Mouse (Mus musculus) A20 (cell line): ENCODE measurements around the gene Rnf180.
"Not testable (repeated sequence)": the region's sequence is repeated elsewhere in the genome, so short reads cannot be mapped to it uniquely, and the experiment has no call there.

Experiments used
- DNase-seq: peaks from one replicate; pipeline ENCODE4 v3.0.0-alpha.2; 2011; ENCODE audit warnings: low read depth, low spot score

Rnf180 gene

DNA sequence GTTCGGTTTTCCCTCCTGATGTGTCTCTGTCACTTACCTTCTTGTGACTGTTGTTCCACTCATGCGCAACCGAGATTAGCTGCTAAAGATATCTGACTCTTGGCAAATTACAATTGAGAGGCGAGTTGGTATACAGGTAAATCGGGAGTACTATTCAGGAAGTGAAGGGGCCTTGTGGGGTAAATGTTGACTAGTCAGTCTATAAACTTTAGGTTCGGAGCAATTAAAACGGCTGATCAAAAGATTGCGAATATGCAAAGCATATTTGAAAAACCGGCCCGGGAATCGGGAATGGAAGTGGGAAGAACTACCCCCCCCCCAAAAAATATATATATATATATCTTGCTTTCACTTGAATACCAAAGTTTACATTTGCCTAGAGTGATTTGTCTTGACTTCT is at the start of gene Rnf180:
Rnf180 (minus strand) TSS at position 101 of the 400 bp plus-strand sequence.
- no peak for DNase-seq

DNA sequence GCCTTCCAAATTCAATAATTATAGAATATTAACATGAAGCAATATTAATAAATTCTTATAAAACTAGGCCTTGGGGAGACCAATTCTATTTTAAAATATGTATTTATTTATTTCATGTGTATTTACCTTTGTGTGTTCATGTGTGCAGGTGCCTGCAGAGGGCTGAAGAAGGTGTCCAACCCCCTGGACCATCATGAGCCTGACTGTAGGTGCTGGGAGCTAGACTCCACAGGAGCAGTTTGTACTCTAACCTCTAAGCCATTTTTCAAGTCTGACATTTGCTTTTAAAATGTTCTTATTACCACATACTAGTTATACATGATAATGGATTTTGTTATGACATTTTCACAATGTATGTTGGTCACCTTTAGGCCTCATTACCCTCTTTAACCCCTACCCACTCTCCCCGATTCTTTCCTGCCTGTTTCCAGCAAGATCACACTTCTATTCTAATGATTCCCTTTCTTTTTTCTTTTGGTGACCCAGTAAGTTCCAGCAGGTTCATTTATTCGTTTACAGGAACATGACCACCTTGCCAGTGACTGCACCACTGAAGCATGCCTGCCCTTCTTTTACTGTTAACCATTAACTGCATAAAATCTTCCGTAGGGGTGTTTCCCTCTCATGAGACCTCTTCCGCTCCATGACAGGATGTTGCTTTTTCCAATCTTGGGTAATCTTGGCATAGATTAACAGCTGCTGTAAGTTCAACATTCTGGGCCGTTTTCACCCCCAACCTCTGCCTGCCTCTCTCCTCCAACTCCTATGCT is 36.8 kb upstream of the Rnf180 start:
- no peak for DNase-seq

DNA sequence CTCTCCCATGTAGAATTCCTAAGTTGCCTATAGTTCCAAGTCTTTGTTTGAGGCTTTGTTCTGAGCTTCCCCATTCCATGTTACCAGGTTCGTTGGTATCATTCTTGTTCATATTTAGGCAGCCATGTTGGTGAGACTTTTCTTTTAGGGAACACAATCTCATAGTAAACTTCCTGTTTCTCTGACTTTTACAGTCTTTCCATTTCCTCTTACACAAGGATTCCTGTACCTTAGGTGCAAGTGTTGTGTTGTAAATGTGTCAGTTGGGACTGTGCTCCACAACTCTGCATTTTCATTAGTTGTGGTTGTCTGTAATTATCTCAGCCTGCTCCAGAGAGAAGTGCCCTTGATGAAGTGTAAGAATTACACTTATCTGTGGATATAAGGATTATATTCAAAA is 32.3 kb upstream of the Rnf180 start:
- DNase-seq, result no peak

DNA sequence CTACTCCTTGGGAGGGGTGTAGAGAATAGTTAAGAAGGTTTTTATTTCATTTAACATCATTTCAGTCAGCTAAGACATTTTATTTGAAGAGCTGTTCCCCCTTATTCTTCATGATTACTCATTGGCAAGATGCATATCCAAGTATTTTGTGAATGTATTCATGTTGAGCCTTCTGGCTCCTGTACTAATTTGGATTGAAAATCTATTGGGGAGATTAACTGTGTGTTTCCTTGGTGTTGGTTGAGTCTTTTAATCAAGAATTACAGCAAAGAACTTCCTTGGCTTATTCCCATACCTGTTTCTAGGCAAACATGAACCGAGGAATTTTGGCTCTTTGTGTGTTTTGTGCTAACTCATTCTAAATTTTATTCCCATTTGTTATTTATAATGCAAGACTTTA is 22.3 kb upstream of the Rnf180 start:
- no peak for DNase-seq

DNA sequence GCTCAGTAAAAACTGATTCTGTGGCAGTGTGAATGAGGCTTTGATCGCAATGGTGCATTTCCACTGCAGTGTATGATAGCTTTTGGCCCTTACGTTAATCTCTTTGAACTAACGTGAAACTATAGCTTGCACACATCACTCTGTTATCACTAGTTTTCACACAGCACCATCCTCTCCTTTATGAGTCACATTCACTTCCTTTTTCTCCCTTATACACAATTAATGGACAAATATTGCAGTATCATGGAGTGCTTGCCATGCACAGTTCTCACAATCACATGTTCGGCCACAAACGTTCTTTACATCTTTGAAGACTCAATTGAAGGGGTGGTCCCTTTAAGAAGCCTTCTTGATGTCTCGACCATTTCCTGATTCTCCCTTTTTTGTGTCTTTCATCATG is 21.4 kb upstream of the Rnf180 start:
- DNase-seq, result no peak

DNA sequence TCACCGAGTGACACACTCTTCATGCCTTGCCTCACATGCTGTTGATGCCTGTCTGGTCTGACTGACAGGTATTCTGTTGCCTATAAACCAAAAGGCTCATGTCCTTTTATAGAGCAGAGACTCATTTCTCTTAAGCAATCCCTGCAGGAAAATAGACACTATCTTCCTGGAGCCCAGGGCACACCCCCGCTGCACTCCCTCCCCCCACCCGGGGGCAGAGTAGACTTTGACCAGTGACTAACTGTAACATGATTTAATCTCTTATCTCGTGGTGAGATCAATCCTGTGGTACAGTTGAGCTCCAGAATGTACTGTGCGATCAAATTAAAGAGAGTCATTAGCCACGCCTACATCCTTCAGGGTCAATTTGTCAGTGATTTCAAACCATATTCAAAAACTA is 18.1 kb upstream of the Rnf180 start:
- no peak for DNase-seq

DNA sequence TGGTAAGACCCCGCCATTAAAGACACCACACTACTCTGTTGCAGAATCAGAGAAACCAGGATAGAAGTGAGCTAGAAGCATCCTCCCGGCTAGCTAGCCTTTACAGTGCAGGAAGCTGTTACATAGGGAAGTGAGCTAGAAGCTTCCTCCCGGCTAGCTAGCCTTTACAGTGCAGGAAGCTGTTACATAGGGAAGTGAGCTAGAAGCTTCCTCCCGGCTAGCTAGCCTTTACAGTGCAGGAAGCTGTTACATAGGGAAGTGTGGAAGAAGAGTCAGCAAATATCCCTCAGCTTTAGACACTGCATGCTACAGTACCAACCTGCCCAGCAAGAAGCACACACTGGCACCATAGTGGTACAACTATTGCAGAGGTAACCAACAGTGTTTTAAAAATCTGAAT is 15.9 kb upstream of the Rnf180 start:
- not testable (repeated sequence) for DNase-seq

DNA sequence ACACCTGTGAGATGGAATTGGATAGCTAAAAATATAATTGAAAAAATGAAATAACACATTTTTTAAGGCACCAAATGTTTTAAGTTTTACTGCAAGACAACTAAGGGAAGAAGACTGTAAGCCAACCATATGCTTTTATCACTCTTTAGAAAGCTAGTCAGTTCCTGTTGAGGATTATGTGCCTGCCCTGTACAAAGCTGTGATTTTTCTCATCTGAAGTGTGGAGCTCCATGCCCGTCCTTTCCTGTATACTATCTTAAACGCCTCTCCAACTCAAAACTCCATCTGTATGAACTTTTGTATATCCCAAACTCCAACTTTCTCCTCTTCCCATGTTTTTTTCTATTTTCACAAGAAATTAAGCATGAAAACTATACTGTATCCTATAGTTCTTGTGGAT is 10.9 kb upstream of the Rnf180 start:
- no peak for DNase-seq

DNA sequence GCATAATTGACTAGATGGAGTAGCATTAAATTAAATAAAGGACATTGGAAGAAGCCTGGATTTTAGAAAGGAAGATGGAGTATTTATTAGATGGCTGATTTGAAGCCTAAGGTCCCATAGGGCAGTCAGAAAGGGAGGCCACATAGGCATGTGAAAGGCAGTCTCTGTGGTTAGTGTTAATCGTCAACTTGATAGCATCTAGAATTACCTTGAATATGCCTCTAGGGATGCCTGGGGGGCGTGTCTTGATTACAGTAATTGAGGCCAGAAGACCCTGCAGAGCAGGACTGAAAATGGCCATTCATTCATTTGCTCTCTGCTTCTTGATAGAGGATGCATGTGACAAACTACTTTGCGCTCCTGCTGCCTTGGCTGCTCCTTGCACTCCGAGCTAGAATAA is 9.4 kb upstream of the Rnf180 start:
- no peak for DNase-seq

DNA sequence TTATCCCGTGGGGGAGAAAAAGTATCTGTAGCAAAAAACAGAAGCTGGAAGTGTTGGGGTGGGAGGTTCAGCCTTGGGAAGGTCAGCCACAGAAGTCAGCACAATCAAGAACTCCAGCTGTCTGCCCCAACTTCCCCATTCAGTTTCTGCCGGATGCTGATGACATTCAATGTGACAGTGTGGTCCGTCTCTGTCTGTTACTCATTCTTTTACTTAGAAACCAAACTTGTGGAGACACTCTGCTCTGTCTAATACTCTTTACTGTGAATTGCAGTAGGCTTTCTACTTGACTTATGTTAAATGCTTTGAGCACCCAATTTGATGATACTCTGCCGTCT is 5.4 kb upstream of the Rnf180 start:
- no peak for DNase-seq

DNA sequence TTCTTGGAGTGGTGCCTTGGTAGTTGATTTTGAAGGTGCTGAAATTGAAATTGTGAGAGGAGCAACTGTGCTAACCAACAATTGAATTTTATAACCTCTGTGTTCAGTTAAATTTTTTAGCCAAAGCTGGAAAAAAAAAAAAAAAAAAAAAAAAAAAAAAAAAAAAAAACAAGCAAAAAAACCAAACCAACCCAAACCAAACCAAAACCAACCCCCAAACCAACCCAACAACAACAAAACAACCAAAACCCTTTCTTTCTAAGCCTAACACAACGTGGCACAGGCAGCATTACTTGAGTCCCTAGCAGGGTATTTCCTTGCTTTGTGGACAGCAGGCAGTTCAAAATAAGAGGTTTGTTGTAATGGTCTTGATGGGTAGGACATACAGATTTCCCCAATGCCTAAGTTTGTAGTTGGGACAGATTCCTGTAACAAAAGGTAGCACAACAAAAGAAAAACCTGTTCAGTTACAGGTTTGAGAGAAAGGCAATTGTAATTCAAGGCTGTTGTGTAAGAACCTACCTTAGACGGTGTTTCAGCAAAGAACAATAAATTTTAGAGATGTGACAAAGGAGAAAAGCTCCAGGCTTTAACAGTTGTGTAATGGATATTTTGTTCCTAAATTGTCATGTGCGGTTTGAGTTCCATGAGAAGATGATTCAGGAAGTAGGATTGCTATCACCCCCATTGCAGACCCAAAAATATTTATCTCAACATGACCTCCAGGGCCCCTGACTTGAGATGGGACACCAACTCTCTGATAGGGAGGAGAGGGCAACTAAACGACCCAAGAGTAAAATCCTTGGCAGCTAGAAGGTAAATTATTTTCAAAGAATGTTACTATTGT is 4.8 kb upstream of the Rnf180 start:
- DNase-seq, result no peak

DNA sequence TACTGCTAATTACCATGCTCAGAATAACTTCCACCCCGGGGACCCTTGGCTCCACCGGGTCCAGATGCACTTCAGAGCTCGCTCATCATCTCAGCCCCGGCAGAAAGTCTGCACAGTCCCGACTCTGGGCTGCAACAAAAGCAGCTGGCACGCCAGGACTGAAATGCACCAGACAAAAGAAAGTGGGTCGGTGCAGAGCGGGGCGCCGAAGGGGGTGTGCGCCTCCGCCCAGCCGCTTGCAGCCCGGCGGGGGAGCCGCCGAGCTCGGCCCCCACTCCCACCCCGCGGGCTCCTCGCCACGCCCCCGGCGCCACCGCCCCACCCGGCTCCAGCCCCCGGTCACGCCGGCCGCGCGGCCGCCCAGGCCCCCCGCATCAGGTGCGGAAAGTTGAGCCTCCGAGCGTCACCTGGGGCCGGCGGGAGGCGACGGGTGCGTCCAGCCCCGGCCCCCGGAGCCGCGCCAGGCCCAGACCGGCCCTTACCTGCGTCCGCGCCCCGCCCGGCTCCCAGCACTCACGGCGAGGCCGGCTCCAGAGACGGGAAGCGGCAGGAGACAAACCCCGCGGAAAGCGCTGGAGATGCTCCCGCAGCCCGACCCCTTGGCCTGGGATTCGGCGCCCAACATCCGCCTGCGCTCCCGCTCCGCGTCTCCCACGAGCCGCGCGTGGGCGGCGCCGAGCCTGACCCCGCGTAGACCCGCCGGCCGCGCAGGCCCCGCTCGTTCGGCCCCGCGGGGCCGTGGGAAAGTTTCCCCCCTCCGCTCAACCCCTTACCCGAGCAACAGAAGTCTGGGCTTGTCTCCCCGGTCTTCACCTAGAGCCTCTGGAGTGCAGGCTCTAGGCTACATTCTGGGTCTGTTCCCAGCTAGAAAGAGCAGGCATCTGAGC is 591 bp downstream of the Rnf180 start:
- DNase-seq, result no peak

DNA sequence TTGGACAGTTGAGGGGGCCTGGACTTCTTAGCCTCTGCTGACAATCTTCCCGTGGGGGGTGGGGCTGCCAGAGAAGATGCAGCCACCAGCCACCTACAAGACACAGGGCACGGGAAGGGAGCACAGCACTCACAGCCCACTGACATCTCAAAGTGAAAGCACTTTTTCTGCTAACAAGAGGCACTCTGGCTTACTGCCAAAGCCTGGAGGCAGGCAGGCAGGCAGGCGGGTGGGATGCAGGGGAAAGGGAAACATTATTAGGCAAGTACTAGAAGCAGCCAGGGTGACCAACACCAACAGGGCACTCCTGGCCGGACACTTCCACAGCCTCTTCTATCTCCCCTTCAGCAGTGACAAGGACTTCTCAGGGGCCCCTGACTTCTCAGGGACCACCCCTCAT is 2.8 kb downstream of the Rnf180 start:
- no peak for DNase-seq

DNA sequence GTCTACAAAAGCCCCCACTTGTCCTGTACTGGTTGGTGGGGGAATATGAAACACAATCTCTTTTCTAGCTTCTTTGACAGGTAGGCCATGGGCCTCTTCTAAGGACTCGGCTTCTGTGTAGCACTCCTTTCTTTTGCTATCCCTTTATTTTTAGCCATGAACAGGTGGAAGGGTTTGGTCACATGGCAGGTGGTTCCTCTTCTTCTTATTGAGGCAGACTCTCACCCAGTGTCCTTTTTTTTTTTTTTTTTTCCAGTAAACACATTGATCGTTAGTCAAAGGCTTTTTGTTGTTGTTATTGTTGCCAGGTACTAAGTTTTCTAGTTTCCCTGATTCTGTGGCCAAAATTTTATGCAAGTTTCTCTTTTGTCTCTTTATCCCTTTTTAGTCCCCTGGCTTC is 4.0 kb downstream of the Rnf180 start:
- DNase-seq, result no peak

DNA sequence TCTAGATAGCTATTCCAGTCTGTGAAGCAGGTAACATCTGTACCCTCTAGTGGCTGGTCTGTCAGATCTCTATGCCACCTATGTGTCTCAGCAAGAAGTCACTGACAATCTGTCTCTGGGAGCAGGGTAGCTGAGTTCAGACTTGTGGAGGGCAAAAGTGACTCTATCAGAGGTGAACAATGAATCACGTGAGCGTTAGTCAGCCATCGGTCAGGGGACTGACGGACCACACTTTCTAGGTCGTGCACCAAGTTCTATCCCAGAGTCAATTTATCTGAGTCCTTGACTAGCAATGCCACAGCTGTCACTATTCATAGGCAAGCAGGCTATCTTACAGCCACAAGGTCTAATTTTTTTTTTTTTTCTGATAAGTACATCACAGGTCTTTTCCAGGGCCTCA is 4.6 kb downstream of the Rnf180 start:
- DNase-seq, result no peak

DNA sequence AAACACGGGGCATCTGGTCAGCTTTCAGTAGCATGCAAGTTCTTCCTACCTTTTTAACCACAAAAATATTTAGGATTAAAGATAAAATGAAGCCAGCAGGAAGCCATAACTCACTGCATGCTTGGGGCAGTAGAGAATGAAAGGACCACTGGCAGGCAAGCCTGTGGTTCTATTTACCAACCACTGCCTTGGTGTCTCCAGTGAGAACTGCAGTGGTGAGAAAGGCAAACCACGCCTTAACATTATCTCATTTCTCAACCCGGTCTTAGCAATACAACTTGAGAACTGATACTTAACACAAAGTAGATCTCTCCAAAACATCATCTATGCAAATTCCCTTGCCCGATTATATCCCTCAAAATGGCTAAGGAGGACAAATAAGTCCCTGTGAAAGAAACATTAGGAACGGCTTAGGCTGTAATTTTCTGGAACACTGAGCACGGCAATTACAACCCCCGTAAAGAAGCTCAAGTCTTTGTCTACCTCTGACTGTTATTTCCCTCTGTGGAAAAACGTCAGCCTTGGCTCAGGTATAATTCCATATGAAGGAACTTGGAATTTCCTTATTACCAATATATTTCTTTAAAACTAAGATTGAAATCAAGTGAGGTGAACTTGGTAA is 15.1 kb downstream of the Rnf180 start:
- DNase-seq, result no peak

DNA sequence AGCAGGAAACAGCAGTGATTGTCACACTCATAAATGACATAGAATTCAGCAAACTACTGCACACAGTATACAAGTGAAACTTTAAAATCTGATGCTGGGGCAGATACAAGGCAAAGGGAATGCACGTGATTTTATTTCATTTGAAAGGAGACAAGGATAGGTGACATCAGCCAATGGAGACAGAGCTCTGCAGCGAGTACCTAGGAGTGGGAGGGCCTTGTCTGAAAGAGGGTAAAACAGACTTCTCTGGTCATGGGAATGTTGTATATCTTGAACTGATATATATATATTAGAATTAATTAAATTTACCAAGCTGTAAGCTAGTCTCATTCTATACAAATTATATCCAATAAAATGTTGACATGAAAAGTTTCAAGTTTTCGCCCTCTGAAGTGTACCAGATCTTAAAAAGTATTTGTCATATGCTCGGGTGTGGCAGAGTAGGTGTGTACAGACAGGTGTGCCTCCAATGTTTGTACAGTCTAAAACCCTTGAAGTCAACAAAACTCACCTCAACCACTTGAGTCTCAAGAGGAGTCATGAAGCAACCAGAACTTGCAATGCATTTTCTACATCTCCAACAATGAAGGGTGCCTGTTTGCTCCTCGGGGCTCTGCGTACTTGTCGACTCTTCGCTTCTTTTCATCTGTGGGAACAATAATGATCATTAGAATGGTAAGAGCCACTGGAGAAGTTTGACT is 24.1 kb downstream of the Rnf180 start:
- DNase-seq, result no peak

DNA sequence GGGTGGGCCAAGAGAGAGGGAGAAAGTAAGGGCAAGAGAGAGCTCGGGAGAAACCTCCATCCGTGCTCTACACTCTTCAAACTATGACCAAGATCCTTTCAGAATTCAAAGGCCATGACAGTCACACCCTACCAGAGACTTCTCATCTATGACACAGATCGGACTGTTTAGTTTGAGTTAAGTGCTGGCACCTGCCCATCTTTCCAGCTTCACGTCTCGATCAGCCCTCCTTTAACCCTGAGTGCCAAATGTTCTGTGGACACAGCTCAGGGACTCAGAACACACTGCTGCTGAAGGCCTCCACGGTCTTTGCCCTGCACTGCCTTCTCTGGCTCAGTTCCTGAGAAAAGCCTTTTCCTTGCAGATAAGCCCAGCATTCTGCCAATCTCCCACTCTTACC is 27.2 kb downstream of the Rnf180 start:
- no peak for DNase-seq

DNA sequence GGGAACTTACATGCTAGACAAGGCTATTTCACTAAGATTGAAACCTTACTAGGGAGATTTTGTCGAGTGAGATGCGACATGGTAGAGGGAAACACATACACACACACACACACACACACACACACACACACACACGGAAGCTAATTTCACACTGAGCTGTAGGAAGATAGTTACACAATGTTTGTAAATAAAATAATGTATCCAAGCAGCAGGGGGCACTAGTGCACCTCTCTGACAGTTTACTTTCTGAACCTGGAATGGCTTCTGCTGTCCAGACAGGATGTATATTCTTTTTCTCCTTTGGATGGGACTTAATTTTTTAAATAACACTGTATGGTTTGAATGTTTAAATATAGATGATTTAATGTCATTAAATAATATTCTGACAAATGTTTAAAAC is 27.9 kb downstream of the Rnf180 start:
- DNase-seq, result peak; percentile 5

DNA sequence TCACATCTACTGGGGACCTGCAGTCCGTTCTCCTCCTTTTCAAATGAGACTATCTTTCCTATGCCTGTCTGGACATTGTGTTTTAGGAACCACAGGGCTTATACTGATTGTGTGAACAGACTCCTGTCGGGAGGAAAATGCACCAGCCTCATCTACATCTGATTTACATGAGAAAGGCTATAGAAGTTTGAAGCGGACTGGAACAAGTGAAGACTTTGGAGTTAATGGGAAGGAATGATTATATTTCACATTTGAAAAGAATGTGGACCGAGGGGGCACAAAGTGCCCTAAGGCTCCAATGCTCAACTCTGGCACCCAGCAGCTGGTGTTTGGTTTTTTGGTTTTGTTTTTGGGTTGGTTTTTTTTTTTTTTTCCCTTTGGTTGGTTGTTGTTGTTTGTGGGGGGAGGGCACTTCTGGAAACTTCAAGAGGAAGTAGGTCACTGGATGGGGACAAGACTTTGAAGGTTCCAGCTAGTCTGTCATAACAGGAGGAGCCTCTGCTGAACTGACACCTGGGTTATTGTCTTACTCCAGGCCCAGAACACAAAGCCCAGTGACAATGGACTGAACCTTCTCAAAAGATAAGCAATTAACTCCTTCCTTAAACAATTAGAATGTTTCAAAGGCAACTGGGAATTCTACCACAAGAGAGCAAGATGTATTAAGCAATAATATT is 37.7 kb downstream of the Rnf180 start:
- no peak for DNase-seq

DNA sequence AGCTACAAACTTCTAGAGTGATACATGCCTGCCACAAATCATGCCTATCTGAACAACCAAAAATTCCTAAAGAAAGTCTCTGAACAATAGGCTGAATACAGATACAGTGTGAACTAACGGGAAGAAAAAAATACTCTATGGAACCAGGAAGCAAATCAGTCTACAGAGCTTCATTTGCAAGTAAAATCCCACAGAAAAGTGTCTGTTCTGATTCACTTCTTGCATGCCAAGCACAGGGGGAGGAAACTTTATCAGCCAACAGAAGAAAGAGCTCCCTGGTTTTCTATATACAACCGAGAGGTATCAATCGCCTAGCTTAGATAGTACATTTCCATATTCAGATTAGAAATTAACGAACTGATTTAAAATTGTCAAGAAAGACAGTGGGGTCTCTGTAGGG is 43.8 kb downstream of the Rnf180 start:
- DNase-seq, result no peak
